Mouse (Mus musculus) liver, embryonic 16.5 days (tissue): ENCODE data around the gene Acaca. TPM values are rescaled to one million over a fixed set of nuclear protein-coding genes. Genes with fewer than 3 reads are reported as not detected.

Experiments
- ATAC-seq: fragments of 200-750 bp; cut with Nextera tagmentation; 2 replicates; pipeline ENCODE4 v1.8.0; 2017; ENCODE audit warnings: low read depth, mild to moderate bottlenecking, moderate number of reproducible peaks, moderate library complexity
- H3K27ac ChIP-seq: fragments of 300-500 bp; sonication (generic); 2 replicates; pipeline ENCODE4 v1.5.1; 2014; ENCODE audit warnings: mild to moderate bottlenecking, low read length
- H3K27me3 ChIP-seq: fragments of 300-500 bp; sonication (generic); 2 replicates; pipeline ENCODE4 v1.6.1; 2014; ENCODE audit warnings: low read depth, low read length, mixed read lengths; ENCODE audit not compliant: control insufficient read depth, insufficient read depth
- H3K36me3 ChIP-seq: fragments of 300-500 bp; sonication (generic); 2 replicates; pipeline ENCODE4 v1.6.1; 2014; ENCODE audit warnings: mild to moderate bottlenecking; ENCODE audit not compliant: control insufficient read depth, insufficient read depth
- H3K4me1 ChIP-seq: fragments of 300-500 bp; sonication (generic); 2 replicates; pipeline ENCODE4 v1.6.1; 2014; ENCODE audit warnings: low read depth, low read length, mixed read lengths; ENCODE audit not compliant: control insufficient read depth
- H3K4me2 ChIP-seq: fragments of 300-500 bp; sonication (generic); 2 replicates; pipeline ENCODE4 v1.6.1; 2014; ENCODE audit warnings: low read depth, low read length, mixed read lengths
- H3K4me3 ChIP-seq: fragments of 300-500 bp; sonication (generic); 2 replicates; pipeline ENCODE4 v1.5.1; 2014; ENCODE audit warnings: low read depth, mild to moderate bottlenecking, low read length
- H3K9ac ChIP-seq: fragments of 300-500 bp; sonication (generic); 2 replicates; pipeline ENCODE4 v1.6.1; 2014; ENCODE audit warnings: low read depth, low read length
- H3K9me3 ChIP-seq: fragments of 300-500 bp; sonication (generic); replicated peaks from 2 replicates; pipeline ENCODE4 v1.6.1; 2016; ENCODE audit warnings: low read length; ENCODE audit not compliant: control insufficient read depth
- WGBS: fragments of 180-500 bp; shearing (Covaris S2); extraction: QIAGEN DNeasy Blood & Tissue Kit; methylation state at CpG from one replicate; pipeline ENCODE4 v1.1.7; 2014; ENCODE audit not compliant: insufficient replicate concordance; 5-methylcytosine and 5-hydroxymethylcytosine counted together
- polyA plus RNA-seq: library from polyadenylated mRNA; unstranded; fragments of >200 nt; fragmentation: Nextera tagmentation; extraction: Ambion mirVana; gene quantifications from 2 replicates; pipeline ENCODE4 v1.2.1, GENCODE M21; 2015

Acaca gene
- polyA plus RNA-seq: 6.0 and 6.7 TPM in 2 replicates

- H3K27me3 ChIP-seq: no peaks in the 10 kb centered on the region
- peak within 1 kb of the TSS; percentile 82 for H3K9ac ChIP-seq
- peaks cover 5% of the 10 kb centered on the region for H3K4me1 ChIP-seq
- H3K4me2 ChIP-seq: peak within 1 kb of the TSS; percentile 86
- peak; percentile 94 for ATAC-seq
- peak within 1 kb of the TSS; percentile 83 for H3K4me3 ChIP-seq
- peak within 1 kb of the TSS; percentile 53; the same call in 1 of the 2 replicates for H3K27ac ChIP-seq
- under 1% methylated on average over 56 of the region's 83 CpGs for WGBS
- no peaks in the 10 kb centered on the region for H3K9me3 ChIP-seq
- H3K36me3 ChIP-seq: no peaks in the 10 kb centered on the region
These were observed at the start of gene Acaca, which contains the start of gene Tada2a for GRCm38 (mm10) chr11:84128943-84129798. Gene Acaca (plus strand): TSS chr11:84129672. Gene Tada2a (minus strand): TSS chr11:84129600.

- Histone ChIP-seq H3K27me3 (no peaks in the 10 kb centered on the region), H3K27ac (no peak overlapping the region), H3K9me3 (no peaks in the 10 kb centered on the region), H3K36me3 (no peaks in the 10 kb centered on the region), H3K4me1 (no peaks in the 10 kb centered on the region), H3K9ac (no peak overlapping the region), H3K4me2 (no peak overlapping the region), H3K4me3 (no peak overlapping the region)
- ATAC-seq: no peak
- 61% methylated on average over 4 of the region's 4 CpGs for WGBS
These were observed 49.6 kb upstream of the Acaca start for GRCm38 (mm10) chr11:84079887-84080286.

DNA sequence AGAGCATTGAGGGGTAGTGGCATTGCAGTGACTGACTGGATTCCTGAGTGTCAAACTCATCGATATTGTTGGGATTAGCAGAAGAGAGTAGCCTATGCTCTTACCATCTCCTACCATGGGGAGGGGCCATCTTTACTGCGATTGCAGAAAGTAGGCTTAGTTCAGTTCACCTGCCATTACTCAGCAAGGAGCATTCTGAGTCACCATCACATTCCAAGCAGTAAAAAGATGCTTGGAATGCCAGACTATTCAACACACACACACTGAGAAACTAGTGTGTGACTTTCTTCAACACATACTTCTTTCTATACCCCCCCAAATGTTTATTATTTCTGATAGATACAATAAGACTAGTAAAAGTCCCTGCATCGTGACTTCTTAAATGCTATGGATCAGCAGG, 49.1 kb upstream of the Acaca start:
- Histone ChIP-seq H3K9ac (no peak overlapping the region), H3K27me3 (no peaks in the 10 kb centered on the region), H3K4me1 (no peaks in the 10 kb centered on the region), H3K36me3 (no peaks in the 10 kb centered on the region), H3K27ac (no peak overlapping the region), H3K4me3 (no peak overlapping the region), H3K9me3 (no peaks in the 10 kb centered on the region), H3K4me2 (no peak overlapping the region)
- ATAC-seq: no peak
- 80% methylated on average over 3 of the region's 3 CpGs for WGBS

- no peaks in the 10 kb centered on the region for H3K9me3 ChIP-seq
- H3K4me2 ChIP-seq: no peak overlapping the region
- H3K27me3 ChIP-seq: no peaks in the 10 kb centered on the region
- H3K27ac ChIP-seq: no peak overlapping the region
- whole genome bisulfite sequencing: 72% methylated on average over 5 of the region's 5 CpGs
- H3K4me1 ChIP-seq: no peaks in the 10 kb centered on the region
- no peaks in the 10 kb centered on the region for H3K36me3 ChIP-seq
- ATAC-seq: no peak
- H3K9ac ChIP-seq: no peak overlapping the region
- no peak overlapping the region for H3K4me3 ChIP-seq
These were observed 47.6 kb upstream of the Acaca start for GRCm38 (mm10) chr11:84081901-84082300.

GRCm38 (mm10) chr11:84090572-84090971, 38.9 kb upstream of the Acaca start:
- Histone ChIP-seq H3K9me3 (no peaks in the 10 kb centered on the region), H3K27ac (no peak overlapping the region), H3K9ac (no peak overlapping the region), H3K4me2 (no peak overlapping the region), H3K4me1 (no peaks in the 10 kb centered on the region), H3K4me3 (no peak overlapping the region), H3K36me3 (no peaks in the 10 kb centered on the region; the same call in 1 of the 2 replicates), H3K27me3 (no peaks in the 10 kb centered on the region)
- ATAC-seq: no peak
- WGBS: 81% methylated on average over 8 of the region's 8 CpGs

DNA sequence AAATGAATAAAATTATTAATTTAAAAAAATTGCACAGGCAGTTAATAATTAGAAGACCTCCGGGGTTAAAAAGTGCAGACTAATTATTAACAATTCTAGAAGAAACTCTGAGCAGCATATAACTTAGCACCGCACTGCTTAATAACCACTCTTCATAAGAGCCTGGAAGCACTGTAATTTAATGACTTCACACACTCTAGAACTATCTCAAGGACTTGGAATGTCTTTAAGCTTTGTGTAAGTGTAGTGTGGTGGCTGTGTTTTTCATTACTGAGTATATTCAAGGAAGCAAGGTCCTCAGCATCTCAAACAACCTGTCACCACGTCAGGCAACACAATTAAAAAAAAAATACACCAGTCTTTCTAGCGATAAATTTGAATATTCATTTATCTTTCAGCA, 34.4 kb upstream of the Acaca start:
- Histone ChIP-seq H3K4me2 (no peak overlapping the region), H3K27ac (no peak overlapping the region), H3K9me3 (no peaks in the 10 kb centered on the region), H3K4me3 (no peak overlapping the region), H3K27me3 (no peaks in the 10 kb centered on the region), H3K4me1 (no peaks in the 10 kb centered on the region), H3K36me3 (no peaks in the 10 kb centered on the region; the same call in 1 of the 2 replicates), H3K9ac (no peak overlapping the region)
- ATAC-seq: no peak
- WGBS: 75% methylated on average over 4 of the region's 4 CpGs

- WGBS: 66% methylated on average over 5 of the region's 5 CpGs
- Histone ChIP-seq H3K36me3 (no peaks in the 10 kb centered on the region; the same call in 1 of the 2 replicates), H3K4me2 (no peak overlapping the region), H3K27me3 (no peaks in the 10 kb centered on the region), H3K27ac (no peak overlapping the region), H3K4me3 (no peak overlapping the region), H3K4me1 (no peaks in the 10 kb centered on the region), H3K9me3 (no peaks in the 10 kb centered on the region), H3K9ac (no peak overlapping the region)
- no peak for ATAC-seq
These were observed 32.0 kb upstream of the Acaca start for GRCm38 (mm10) chr11:84097251-84097998.

- H3K9ac ChIP-seq: no peak overlapping the region
- H3K27ac ChIP-seq: no peak overlapping the region
- no peaks in the 10 kb centered on the region for H3K27me3 ChIP-seq
- H3K9me3 ChIP-seq: no peaks in the 10 kb centered on the region
- no peak overlapping the region for H3K4me3 ChIP-seq
- no peak overlapping the region for H3K4me2 ChIP-seq
- H3K4me1 ChIP-seq: no peaks in the 10 kb centered on the region
- ATAC-seq: no peak
- H3K36me3 ChIP-seq: peaks cover 6% of the 10 kb centered on the region; the same call in 1 of the 2 replicates
These were observed 28.3 kb upstream of the Acaca start for GRCm38 (mm10) chr11:84101182-84101581.

- Histone ChIP-seq H3K4me1 (no peaks in the 10 kb centered on the region), H3K9me3 (no peaks in the 10 kb centered on the region), H3K4me2 (no peak overlapping the region), H3K27me3 (no peaks in the 10 kb centered on the region), H3K4me3 (no peak overlapping the region), H3K36me3 (peaks cover 6% of the 10 kb centered on the region; the same call in 1 of the 2 replicates), H3K27ac (no peak overlapping the region), H3K9ac (no peak overlapping the region)
- ATAC-seq: no peak
- WGBS: 83% methylated on average over 6 of the region's 6 CpGs
These were observed 25.4 kb upstream of the Acaca start for GRCm38 (mm10) chr11:84104036-84104435.
